Mouse (Mus musculus) erythroblast, embryonic 14.5 days (primary cell): ENCODE measurements around the gene Zbtb8os.

Source experiments
- GATA1 ChIP-seq: IDR thresholded peaks from 2 replicates; pipeline ENCODE4 v1.6.1; 2012; ENCODE audit warnings: low read length, inconsistent platforms, mixed read lengths
- TAL1 ChIP-seq: IDR thresholded peaks from 3 replicates; pipeline ENCODE4 v1.6.1; 2012; ENCODE audit warnings: low read length, inconsistent platforms, mixed read lengths

DNA sequence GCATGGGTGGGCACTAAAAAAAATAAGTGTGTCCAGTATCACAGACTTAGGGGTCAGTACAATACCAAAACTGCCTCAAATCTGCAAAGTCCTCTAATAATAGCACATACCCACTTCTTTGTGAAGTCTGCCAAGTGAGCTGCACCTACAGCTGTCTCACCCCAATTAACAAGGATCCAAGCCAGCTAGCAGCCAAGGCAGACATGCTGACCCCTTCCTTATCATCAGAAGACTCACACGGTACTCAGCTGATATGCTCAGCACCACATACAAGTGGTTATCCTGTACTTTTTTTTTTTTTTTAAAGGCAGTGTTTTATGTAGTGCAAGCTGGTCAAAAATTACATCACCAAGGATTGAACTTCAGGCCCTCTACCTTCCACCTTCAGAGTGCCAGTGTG, 31.2 kb upstream of the Zbtb8os start:
- no peak for TF ChIP-seq GATA1
- TF ChIP-seq TAL1: no peak
